Mouse (Mus musculus) cerebellum, postnatal 25 days (tissue): Measurements from ENCODE around the gene Atg16l1.
A peak's percentile ranks its signal among the peaks of the same experiment; 100 is the strongest.

Source experiments
- DNase-seq, 2 experiments: peaks; one replicate each; pipeline ENCODE4 v3.0.0; 2021; ENCODE audit warnings: mixed read lengths in 2 of 2

The Atg16l1 gene

DNA sequence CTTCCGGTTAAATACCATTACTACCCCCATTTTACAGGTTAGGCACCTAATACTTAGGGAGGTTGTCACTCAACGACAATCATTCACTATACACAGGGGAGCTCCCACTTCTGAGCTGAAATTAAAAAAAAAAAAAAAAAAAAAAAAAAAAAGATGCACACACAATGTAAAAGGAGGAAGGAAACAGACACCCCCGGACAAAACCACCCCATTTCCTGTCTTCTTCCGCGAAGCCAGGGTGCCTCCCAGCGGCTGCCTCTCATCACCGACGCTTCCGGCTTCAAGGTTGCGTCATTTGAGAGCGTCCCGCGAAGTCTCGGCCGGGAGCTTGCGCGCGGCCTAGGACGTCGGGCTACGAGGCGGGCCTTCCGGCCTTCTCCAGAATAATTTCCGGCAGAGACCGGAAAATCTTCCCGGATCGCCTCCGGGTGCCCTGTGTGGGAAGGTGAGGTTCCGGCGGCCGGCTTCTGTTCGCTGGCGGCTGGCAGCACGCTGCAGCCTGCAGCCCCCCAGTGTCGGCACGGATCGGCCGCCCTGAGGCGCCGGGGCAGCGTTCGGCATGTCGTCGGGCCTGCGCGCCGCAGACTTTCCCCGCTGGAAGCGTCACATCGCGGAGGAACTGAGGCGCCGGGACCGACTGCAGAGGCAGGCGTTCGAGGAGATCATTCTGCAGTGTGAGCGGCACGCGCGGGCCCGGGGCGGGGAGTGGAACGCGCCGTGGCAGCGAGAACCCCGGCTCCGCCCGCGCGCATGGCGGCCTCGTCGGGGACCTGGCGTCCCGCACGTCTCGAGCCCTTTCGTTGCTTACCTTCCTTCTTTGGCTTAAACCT lies at the start of gene Atg16l1:
Gene Atg16l1 (plus strand): TSS at position 230 of the 830 bp plus-strand sequence.
- DNase-seq, result peak; percentile 96 to 97

DNA sequence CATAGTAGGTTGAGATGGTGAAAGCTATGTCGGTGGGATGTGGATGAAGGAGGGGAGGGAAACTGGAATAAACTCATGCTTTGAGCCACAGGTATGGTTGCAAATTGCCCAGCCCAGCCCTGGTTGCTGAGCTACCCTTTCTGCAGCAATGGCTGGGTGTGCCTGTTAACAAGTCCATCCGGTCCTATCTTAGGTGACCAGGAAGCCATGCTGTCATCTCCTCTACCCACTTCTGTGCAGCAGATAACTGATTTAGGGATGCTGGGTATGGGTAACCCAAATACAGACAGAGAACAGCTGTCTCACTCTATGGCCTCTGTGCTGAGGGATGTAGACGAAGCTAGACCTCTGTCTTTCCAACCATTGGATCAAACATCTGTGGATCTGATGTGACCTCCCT lies 49.3 kb upstream of the Atg16l1 start:
- DNase-seq, result no peak

DNA sequence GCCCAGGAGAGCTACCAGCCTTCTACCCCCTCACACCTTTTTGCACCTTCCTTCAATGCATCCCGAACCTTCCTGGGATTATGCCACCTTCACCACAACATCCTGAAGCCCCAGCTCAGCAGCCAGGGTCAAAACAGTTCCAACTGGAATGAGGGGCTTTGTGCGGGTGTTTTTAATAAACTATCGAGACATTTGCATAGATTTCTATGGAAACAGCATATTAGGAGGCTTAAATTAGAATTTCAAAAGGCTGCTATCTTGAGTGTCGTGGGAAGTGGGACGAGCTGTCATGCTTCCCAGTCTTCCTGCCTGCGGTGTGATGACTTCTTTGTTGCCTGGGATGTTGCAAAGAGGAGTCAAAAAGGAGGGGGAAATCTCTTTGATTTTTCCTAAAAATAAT lies 46.6 kb upstream of the Atg16l1 start:
- DNase-seq, result no peak

DNA sequence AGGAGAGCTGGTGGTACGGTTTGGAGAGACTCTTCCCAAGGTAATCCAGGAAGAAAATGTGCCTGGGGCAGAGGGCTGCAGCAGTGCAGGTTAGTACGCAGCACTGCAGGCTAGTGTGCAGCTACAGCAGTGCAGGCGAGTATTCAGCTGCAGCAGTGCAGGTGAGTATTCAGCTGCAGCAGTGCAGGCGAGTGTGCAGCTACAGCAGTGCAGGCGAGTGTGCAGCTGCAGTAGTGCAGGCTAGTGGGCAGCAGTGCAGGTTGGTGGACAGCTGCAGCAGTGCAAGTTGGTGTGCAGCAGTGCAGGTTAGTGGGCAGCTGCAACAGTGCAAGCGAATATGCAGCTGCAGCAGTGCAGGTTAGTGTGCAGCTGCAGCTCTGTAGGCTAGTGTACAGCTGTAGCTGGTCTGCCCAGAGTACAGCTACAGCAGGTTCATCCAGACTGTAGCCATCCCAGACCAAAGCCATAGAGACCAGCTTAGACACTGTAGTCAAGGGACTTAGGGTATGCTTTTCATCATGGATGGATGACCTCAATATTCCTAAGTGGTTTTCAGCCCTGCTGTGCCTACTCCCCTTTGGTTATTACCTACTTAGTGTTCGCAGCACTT lies 45.9 kb upstream of the Atg16l1 start:
- no peak for DNase-seq

DNA sequence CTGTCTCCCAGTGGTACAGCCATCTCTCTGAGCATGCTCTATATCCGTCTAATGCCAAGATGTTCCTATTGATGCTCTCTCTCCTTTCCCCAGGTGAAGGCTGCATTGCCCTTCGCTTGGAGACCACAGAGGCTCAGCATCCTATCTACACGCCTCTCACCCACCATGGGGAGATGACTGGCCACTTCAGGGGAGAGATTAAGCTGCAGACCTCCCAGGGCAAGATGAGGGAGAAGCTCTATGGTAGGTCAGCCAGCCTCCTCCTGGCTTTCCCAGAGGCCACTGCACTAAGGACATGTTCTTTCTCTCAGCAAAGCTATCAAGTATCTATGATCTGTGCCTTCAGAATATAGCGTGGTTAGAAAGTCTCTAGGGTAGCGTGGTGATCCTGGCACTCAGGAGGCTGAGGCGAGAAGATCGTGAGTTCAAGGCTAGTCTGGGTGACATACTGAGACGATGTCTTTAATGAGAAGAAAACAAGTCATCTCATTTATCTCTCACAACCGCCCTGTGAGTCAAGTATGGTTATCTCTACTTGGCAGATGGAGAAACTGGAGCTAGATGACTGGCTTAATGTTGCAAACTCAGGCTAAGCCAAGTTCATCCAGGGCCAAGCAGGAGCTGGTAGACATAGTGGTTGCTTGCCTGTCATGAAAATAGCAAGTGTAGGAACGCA lies 43.6 kb upstream of the Atg16l1 start:
- no peak for DNase-seq

DNA sequence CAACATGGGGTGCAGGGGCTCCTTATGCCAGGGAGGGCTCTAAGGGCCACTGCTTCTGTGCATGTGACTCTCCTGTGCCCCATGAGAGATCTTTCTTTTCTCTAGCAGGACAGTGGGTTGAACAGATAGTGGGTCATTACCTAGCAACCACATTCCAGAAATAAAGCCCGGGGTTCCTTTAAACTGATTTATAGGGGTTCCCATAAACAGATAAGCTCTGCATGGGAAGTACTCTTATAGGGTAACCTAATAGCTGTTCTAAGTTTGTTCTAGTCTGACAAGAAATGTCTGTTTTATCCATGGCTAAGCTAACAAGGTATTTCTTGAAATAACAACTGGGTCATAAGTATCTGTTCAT lies 43.1 kb upstream of the Atg16l1 start:
- DNase-seq, result no peak

DNA sequence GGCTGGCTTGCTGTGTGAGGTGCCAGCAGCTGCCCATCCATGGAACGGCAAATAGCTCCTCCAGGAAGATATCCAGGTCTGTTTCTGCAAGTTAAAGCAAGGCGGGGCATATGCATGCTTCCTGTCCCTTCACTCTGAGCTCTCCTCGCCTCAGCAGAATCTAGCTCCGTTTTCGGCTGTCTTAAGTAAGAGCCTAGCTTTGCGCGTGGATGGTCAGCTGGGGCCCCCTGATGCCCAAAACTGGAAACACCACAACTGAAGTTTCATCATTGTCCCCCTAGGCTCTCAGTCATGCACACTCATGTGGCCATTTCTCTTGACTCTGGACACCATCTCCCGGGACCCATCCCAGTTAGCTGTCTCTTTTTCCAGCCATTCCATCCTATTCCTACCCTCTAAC lies 34.3 kb upstream of the Atg16l1 start:
- peak; percentile 46 to 65 for DNase-seq

DNA sequence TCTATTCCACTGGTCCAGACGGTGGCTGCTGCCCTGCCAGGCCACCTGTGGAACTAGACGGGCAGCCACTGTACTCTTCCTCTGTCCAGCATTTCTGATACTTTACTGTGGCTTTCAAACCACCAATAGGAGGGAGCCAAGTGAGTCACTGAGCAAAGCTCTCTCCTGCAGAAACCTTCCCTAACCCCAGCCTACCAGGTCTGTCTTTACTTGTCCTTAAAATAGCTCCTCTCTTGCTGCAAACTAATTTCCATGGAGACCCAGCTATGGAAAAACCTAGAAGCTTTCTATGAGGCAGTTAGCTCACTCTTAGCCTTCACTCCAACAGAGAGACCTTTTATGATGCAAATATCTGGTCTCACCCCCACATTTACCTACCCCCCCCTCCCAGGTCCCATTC lies 33.6 kb upstream of the Atg16l1 start:
- no peak for DNase-seq

DNA sequence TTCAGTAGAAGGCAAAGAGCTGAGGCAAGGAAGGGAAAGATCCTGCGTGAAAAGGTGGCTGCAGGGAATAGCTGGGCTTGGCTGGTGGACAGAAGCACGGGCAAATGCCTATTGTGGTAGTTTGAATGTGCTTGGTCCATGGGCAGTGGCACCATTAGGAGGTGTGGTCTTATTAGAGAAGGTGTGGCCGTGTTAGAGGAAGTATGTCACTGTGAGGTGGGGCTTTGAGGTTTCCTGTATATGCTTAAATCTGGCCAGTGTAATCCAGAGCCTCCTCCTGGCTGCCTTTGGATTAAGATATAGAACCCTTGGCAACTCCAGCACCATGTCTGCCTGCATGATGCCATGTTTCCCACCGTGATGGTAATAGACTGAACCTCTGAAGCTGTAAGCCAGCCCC lies 32.3 kb upstream of the Atg16l1 start:
- DNase-seq, result no peak

DNA sequence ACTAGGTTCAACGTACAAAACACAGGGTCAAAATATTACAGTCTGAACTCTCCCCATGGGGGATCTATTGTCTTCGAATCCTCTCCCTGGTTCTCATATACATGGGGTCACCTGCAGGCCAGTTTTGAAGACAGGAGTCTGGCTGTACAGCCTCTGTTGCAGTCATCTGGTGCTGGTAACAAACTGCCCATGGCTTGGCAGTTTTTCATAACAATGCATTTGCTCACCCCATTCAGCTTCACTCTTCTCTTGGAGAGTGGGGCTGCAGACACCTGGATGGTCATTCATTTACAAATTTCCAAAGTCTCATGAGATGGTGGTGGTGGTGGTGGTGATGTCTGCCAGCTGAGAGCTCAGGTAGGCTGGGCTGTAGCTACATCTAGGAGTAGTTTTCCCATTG lies 26.6 kb upstream of the Atg16l1 start:
- DNase-seq, result no peak

DNA sequence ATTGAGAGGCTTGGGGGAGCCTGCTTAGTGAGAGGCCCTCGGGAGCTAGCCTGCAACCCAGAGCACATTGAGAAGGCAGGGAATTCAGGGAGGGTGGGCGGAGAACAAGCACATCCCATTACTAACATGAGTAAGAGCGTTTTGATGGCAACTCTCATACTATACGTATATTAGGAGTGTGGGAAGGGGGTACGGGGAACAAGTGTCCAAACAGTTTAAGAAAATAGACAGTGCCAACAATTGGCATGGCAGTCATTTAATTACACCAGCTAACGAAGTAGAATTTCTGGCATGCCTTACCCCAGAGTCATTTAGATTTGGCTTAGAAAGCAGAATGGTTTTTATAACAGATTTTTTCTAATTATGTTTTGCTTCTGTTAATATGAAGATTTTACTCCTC lies 25.8 kb upstream of the Atg16l1 start:
- DNase-seq, result no peak

DNA sequence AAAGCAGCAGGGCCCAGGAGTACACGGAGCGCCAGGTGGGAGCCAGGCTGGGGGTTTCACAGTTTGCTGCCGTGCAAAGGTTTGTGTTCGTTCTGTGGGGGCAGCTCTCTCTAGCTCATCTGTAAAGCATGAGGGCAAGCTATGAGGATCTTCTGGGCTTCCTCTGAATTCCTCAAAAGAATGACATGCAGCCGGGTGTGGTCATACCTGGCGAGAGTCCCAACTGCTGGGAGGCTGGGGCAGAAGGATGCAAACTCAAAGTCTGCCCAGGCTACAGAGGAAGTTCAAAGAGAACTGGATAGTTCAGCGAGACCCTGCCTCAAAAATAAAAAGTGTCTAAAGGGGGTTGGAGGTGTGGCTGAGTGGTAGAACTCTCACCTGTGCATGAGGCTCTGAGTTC lies 25.4 kb upstream of the Atg16l1 start:
- DNase-seq, result no peak

DNA sequence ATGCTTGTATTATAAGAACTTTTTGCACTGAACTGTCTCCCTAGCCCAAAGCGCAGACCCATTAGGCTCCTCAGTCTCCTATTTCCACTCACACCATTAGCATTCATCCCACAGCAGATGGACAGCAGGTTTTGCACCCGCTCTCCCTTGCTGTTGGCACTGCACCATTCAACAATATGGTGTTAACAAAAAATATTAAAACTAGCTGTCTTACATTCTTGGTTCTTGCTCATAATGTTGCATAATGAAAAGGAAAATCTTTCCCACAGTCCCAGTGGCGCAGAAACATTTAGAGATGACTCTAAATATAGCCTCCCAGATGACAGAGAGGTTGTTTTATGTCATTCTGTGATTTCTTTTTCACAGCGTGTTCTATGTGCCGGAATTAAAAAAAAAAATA lies 22.5 kb upstream of the Atg16l1 start:
- DNase-seq, result no peak

DNA sequence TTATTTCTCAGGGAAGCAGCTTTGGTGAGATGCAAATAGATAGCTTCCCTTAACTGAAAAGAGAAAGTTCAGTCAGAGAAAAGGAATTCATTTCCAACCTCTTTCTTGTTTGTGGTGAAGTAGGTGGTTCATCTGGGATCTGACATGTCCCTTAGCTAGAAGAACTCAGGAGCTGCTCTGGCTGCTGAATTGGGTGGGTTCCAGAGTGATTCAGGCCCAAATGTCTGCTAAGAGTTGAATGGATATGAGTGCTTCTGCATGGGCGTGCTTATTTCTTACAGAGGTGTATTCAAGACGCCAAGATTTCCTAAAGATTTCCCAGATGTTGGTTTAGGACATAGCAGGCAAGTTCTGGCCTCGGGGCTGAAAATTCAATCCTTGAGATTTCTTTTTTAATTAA lies 21.5 kb upstream of the Atg16l1 start:
- DNase-seq, result no peak

DNA sequence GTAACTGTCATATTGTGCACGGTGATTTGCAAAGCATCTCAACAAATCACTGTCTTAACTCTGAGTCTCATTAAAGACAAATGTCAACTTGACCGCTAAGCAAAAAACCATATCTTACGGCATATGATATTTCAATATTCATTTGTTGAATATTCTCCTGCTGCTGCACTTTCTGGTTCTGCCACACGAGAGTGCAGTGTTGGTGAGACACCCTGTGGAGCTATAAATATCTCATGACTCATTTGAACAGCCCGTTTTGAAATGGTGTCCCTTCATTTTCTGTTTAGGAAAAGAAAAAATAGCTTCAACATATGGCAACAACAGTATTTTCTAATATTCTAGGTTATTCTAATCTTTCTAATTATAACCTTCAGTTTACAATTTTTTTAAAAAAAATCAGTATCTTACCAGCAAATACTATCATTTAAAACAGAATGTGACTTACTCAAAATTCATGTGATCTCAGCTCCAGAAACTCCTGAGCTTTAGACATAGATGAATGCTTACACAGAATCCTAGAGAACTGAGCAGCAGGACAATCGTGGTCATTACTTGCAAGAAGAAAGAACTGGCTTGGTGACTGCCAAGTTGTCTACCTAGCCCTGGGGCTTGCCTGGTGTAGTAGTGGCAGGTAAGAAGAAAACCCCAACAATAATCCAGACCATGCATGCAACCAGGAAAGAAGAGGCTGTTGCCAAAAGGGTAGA lies 14.9 kb upstream of the Atg16l1 start:
- no peak for DNase-seq

DNA sequence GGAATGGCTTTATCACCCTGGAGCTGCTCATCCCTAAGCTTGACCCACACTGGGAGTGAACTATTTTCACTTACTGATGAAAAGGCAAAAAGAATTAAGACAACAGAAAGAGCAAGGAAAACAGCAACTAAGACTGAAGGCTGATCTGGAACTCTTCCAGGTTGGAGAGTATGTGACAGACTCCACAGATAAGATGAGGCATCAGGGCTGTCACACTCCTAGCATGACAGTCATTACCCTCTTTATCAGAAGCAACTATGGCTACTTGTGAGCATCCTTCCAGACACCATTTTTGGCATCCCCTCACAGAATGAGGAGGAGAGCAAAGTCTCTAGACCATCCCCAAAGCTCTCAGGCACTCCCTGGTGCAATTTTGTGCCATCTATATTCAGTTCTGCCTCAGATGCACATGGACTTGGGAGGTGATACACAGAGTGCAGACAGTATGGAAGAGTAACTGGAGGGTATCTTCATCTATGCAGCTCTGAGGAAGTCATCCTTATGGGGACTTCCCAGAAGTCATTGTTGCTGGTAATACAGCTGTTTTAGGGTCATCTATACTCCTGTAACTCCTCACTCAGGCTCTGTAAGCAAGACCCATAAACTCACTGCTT lies 6.2 kb upstream of the Atg16l1 start:
- no peak for DNase-seq

DNA sequence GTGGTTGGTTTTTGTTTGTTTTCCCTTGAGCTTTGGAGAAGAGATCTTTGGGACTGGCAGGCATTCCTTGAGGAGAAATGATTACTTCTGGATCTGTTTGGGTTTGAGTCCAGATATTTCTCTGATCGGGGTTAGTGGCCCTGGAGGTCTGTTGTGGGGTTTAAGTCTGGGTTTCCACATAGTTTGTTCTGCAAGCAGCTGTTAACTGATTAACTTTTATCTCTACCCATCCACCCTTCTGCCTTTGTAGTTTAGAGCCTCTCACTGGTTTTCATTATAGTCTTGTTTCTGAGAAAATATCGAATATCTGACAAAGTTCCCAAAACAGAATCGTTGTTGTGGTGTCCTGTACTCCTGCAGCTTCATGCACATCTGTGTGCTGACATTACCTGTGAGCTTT lies 8.2 kb downstream of the Atg16l1 start:
- DNase-seq, result no peak

DNA sequence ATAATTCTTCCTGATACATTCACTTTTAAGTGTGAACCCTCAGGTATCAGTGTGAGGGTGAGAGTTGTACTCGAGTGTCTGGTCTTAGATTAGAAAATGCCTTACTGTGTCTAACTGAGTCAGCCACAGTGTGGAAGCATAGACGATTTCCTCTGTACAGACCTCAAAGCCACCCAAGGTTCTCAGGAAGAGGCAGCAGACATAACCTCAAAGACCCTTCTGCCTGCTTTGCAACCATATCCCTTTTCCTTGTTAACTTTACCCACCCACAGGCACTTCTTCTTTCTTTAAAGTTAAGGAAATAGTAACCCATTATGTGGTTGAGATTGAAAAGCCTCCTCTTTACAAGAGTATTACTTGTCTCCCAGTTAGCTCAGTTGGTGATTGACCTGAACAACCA lies 10.1 kb downstream of the Atg16l1 start:
- no peak for DNase-seq

DNA sequence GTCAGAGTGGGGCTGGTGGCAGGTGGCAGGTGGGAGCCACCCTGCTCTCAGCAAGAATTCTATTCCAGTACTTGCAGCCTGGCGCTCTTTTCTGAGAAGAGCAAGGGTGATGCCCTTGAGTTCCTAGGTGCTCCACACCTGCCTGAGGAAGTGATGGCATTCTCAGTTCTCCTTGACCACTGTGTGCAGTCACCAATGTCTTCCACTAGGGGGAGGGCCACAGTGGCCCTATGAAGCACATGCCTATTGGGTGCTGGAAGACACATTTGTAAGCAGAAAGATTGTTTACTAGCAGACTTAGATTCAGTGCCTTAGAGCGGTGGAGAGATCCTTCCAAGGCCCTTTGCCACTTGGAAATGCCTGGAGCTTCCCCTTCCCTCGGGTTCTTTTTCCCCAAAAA lies 10.6 kb downstream of the Atg16l1 start:
- DNase-seq, result peak; percentile 16 to 35

DNA sequence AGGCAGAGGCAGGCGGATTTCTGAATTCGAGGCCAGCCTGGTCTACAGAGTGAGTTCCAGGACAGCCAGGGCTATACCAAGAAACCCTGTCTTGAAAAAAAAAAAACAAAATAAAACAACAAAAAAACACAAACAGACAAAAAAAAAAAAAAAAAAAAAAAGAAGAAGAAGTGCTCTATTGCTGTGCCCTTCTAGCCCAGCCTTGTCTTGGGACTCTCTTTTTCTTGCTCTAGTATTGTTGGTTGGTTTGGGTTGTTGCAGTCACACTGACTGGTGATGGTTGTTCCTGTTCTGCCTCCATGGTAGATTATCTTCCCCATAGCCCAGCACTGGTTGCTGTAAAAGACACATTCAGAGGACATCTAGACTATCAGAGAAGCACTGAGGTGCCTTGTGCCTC lies 13.6 kb downstream of the Atg16l1 start:
- DNase-seq, result no peak

DNA sequence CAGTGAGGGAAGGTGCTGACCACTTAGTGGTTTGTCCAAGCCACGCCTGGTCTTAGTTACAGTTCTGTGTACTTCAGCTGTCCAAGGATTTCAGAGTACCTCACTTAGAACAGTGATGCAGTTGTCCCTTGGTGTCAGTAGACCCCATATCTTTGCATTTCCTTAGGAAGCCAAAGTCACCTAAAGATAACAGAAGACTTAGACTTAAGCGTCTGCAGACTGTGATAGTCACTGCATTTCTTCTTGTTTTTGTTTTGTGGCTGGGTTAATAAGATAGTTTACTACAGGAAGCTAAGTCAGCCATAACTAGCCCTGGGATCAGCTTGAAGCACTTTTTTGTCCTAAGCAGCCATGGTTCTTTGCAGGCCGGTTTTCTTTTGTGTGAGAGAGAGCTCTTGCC lies 14.8 kb downstream of the Atg16l1 start:
- no peak for DNase-seq

DNA sequence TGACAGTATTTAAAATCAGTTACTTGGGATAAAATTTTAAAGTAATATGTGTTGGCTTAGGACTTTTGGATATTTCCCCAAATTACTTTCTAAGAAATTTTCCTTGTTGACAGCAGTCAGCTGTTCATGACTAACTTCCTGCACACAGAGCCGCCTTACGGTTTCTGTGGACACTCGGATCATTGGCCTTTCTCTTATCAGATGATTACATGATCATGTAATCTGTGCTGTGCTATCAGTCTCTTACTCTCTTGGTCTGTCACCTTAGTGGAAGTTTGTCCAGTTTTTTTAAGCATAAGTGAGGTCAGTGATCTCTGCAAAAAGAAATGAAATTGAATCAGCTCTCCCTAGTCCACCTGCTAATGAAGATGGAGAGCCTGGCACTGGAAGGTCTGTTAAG lies 16.1 kb downstream of the Atg16l1 start:
- no peak for DNase-seq

DNA sequence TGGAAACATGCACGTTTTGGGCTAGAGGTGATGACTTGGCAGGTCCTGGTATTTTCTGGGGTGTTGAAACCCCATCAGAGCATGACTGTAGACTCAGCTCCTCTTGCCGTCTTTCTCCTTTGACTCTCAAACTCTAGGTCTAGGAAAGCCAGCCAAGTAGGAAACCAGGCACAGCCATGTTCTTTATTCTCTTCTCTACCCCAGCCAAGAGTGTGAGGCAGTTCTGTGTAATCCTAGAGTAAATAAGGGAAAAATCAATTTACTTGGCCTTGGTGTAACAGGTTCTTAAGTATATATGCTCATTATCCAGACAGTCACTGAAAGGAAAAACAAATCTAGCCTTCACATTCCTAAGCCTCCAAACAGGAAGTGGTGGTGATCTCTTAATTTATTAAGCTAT lies 17.7 kb downstream of the Atg16l1 start:
- DNase-seq, result no peak
